Mouse (Mus musculus) midbrain, embryonic 11.5 days (tissue): ENCODE measurements around the gene Hyal1. TPM values are rescaled to one million over a fixed set of nuclear protein-coding genes. Genes with fewer than 3 reads are reported as not detected.

Experiments used
- ATAC-seq: fragments of 200-750 bp; cut with Nextera tagmentation; 2 replicates; pipeline ENCODE4 v1.8.0; 2017; ENCODE audit warnings: moderate TSS enrichment, moderate library complexity; ENCODE audit not compliant: low FRiP score
- DNase-seq: peaks from one replicate; pipeline ENCODE4 v3.0.0; 2015; ENCODE audit warnings: low spot score; ENCODE audit errors: missing footprints
- H3K27ac ChIP-seq: fragments of 300-500 bp; sonication (generic); 2 replicates; pipeline ENCODE4 v1.5.1; 2014; ENCODE audit warnings: low read depth, low read length
- H3K27me3 ChIP-seq: fragments of 300-500 bp; sonication (generic); 2 replicates; pipeline ENCODE4 v1.6.1; 2014; ENCODE audit warnings: mild to moderate bottlenecking, low read length, moderate library complexity, mixed read lengths; ENCODE audit not compliant: control insufficient read depth, insufficient read depth
- H3K36me3 ChIP-seq: fragments of 300-500 bp; sonication (generic); 2 replicates; pipeline ENCODE4 v1.6.1; 2014; ENCODE audit warnings: mild to moderate bottlenecking, low read length, moderate library complexity, mixed read lengths; ENCODE audit not compliant: control insufficient read depth, insufficient read depth
- H3K4me1 ChIP-seq: fragments of 300-500 bp; sonication (generic); 2 replicates; pipeline ENCODE4 v1.6.1; 2014; ENCODE audit warnings: low read length; ENCODE audit not compliant: control insufficient read depth, insufficient read depth
- H3K4me2 ChIP-seq: fragments of 300-500 bp; sonication (generic); 2 replicates; pipeline ENCODE4 v1.6.1; 2014; ENCODE audit warnings: mild to moderate bottlenecking, moderate library complexity
- H3K4me3 ChIP-seq: fragments of 300-500 bp; sonication (generic); 2 replicates; pipeline ENCODE4 v1.5.1; 2014; ENCODE audit warnings: low read depth, low read length
- H3K9ac ChIP-seq: fragments of 300-500 bp; sonication (generic); 2 replicates; pipeline ENCODE4 v1.6.1; 2014; ENCODE audit warnings: low read length
- H3K9me3 ChIP-seq: fragments of 300-500 bp; sonication (generic); 2 replicates; pipeline ENCODE4 v1.6.1; 2016; ENCODE audit warnings: low read length; ENCODE audit not compliant: control insufficient read depth
- WGBS: fragments of 180-500 bp; shearing (Covaris S2); extraction: QIAGEN DNeasy Blood & Tissue Kit; methylation state at CpG from one replicate; pipeline ENCODE4 v1.1.7; 2014; 5-methylcytosine and 5-hydroxymethylcytosine counted together
- polyA plus RNA-seq: library from polyadenylated mRNA; unstranded; fragments of >200 nt; fragmentation: Nextera tagmentation; extraction: Ambion mirVana; gene quantifications from 2 replicates; pipeline ENCODE4 v1.2.1, GENCODE M21; 2014

Gene Hyal1
- polyA plus RNA-seq, 1 experiment from 2014 or later: 4.8 TPM

DNA sequence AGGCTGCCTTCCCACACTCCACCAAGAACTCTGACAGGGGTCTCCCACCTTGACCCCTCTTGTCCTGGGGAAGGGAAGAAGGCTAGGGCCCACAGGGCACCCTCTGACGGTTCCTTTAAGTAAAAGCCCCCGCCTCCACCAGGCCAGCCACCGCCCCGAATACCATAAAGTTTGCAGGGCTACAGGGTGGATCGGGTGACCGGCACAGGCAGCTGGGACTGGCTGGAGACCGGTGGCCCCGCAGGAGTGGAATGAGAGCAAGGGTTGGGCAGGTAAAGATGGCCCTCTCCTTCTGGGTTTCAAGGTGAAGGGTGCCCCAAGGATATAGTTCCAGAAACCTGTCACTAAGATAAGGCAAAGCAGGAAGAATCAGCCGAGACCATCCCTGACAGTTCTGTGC is 29.9 kb downstream of the Hyal1 start:
- H3K36me3 ChIP-seq: no peaks in the 10 kb centered on the region
- no peaks in the 10 kb centered on the region for H3K9me3 ChIP-seq
- no peaks in the 10 kb centered on the region for H3K27me3 ChIP-seq
- H3K4me2 ChIP-seq: no peak overlapping the region
- no peak overlapping the region for H3K27ac ChIP-seq
- peaks cover 43% of the 10 kb centered on the region for H3K4me1 ChIP-seq
- H3K4me3 ChIP-seq: no peak overlapping the region
- no peak for DNase-seq
- H3K9ac ChIP-seq: 0 out of 2 replicates have a peak overlapping the region, but pooled peaks have one; percentile 18
- WGBS: 16% methylated on average over 9 of the region's 9 CpGs
- ATAC-seq: no peak

DNA sequence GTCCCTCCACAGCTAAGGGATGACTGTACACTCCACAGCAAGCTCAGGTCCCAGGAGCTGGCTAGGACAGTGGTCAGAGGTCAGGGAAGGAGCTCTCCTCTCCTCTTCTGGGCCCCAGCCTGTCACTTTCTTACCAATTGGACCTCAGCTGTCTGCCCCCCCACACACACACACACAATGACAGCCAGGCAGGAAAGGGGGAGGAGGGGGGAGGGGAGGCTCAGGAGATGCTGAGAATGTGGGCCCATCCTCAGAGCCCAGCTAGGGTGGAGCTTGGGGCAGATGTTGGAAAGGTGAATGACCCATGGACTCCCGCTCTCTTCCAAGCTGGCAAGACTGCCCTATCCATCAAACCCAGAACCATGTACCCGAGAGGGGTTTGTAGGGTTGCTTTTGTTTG is 30.3 kb downstream of the Hyal1 start:
- Histone ChIP-seq H3K9me3 (no peaks in the 10 kb centered on the region), H3K27ac (no peak overlapping the region), H3K4me1 (peaks cover 46% of the 10 kb centered on the region), H3K36me3 (no peaks in the 10 kb centered on the region), H3K4me2 (no peak overlapping the region), H3K4me3 (no peak overlapping the region), H3K27me3 (no peaks in the 10 kb centered on the region), H3K9ac (0 out of 2 replicates have a peak overlapping the region, but pooled peaks have one; percentile 18)
- DNase-seq (no peak), ATAC-seq (no peak)
- WGBS: 71% methylated on average over 2 of the region's 2 CpGs

DNA sequence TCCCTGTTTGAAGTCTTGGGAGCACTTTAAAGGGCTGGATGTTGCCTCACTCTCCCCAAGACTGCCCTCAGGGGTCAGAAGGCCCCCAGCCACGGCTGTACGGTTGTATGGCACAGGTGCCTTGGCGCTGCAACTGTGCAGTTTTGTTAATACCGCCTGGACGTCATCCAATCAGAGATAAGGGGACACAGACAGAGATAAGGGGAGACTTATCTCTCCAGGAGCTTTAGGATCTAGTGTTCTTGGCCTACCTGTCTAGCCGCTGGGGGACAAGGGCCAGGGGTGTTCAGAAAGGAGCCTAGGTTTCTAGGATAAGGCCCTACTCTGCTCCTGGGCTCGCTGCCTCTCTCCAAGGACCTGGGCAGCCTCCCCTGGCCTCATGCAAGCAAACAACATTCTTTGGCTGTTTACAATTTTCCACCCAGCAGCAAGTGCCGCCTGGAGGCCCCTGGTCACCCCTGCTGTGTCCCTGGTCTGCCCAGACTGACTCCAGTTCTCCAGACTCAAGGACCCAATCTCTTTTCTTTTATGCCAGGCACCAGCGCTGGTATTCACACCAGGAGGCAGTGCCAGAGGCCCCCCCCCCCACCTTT is 31.0 kb downstream of the Hyal1 start:
- no peak for DNase-seq
- ATAC-seq: no peak
- H3K9ac ChIP-seq: no peak overlapping the region
- H3K27ac ChIP-seq: no peak overlapping the region
- no peak overlapping the region for H3K4me3 ChIP-seq
- peaks cover 46% of the 10 kb centered on the region for H3K4me1 ChIP-seq
- no peaks in the 10 kb centered on the region for H3K36me3 ChIP-seq
- H3K27me3 ChIP-seq: no peaks in the 10 kb centered on the region
- H3K9me3 ChIP-seq: no peaks in the 10 kb centered on the region
- H3K4me2 ChIP-seq: no peak overlapping the region
- 66% methylated on average over 9 of the region's 9 CpGs for WGBS

- H3K4me2 ChIP-seq: no peak within 1 kb of the TSS
- H3K4me1 ChIP-seq: peaks cover 50% of the 10 kb centered on the region
- H3K36me3 ChIP-seq: no peaks in the 10 kb centered on the region
- 46% methylated on average over 11 of the region's 12 CpGs for WGBS
- no peaks in the 10 kb centered on the region for H3K27me3 ChIP-seq
- DNase-seq (no peak), ATAC-seq (no peak)
- peak within 1 kb of the TSS; percentile 31; the same call in 1 of the 2 replicates for H3K9ac ChIP-seq
- H3K9me3 ChIP-seq: no peaks in the 10 kb centered on the region
- H3K4me3 ChIP-seq: no peak within 1 kb of the TSS
- H3K27ac ChIP-seq: no peak within 1 kb of the TSS
These were observed 32.2 kb downstream of the Hyal1 start, which contains the start of gene Sema3b for GRCm38 (mm10) chr9:107608741-107609432. Gene Sema3b (minus strand): TSS chr9:107609229.

- ATAC-seq (no peak), DNase-seq (no peak)
- Histone ChIP-seq H3K4me1 (peaks cover 47% of the 10 kb centered on the region), H3K4me3 (no peak overlapping the region), H3K9ac (peak overlapping the region; percentile 31; the same call in 1 of the 2 replicates), H3K27ac (no peak overlapping the region), H3K36me3 (peaks cover 4% of the 10 kb centered on the region; the same call in 1 of the 2 replicates), H3K27me3 (no peaks in the 10 kb centered on the region), H3K9me3 (no peaks in the 10 kb centered on the region), H3K4me2 (no peak overlapping the region)
- 72% methylated on average over 4 of the region's 4 CpGs for WGBS
These were observed 32.7 kb downstream of the Hyal1 start for GRCm38 (mm10) chr9:107609433-107609830.

GRCm38 (mm10) chr9:107611456-107612190 is 34.9 kb downstream of the Hyal1 start:
- 75% methylated on average over 6 of the region's 6 CpGs for WGBS
- ATAC-seq: no peak
- H3K4me3 ChIP-seq: no peak overlapping the region

DNA sequence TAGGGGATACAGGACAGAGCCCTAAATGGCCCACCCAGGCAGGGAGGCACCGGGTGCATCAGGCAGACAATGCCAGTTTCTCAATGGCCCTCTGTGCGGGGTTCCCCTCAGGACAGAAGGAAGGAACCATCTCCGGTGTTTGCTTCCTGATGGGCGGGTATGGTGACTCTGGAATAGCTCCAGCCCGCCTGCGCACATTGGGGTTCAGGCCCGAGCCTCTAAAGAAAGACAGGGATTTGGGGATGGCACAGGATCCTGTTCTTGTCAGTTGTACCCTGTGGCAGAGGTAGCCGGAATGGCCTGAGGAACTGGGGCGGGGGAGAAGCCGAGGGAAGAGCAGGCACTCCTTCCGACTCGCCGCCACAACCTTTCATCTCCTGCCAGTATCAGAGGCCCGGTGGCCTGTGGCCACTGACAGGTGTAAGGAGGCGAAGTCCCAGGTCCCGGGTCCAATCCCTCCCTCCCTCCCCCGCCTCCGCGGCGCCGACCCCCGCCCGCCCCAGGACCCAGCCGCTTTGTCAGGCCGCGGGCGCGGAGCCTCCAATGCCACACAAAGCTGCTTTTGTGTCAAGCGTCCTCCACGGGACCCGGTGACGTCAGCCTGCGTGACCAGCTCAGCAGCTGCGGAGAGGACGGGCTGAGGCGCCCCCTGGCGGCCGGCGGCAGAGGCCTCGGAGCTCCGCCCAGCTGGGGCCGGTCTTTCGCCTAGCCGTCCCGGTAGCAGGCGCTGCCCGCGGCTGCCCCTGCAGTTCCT is 35.6 kb downstream of the Hyal1 start:
- Histone ChIP-seq H3K4me3 (peak overlapping the region; percentile 25), H3K4me1 (peaks cover 41% of the 10 kb centered on the region), H3K27ac (peak overlapping the region; percentile 86), H3K4me2 (peak overlapping the region; percentile 43), H3K27me3 (no peaks in the 10 kb centered on the region), H3K36me3 (peaks cover 30% of the 10 kb centered on the region), H3K9me3 (no peaks in the 10 kb centered on the region), H3K9ac (peak overlapping the region; percentile 72)
- ATAC-seq (peak; percentile 95), DNase-seq (peak; percentile 100)
- WGBS: 4% methylated on average over 42 of the region's 48 CpGs

More at GRCm38 (mm10) chr9:107611456-107612190, 34.9 kb downstream of the Hyal1 start:
- peaks cover 47% of the 10 kb centered on the region for H3K4me1 ChIP-seq
- H3K36me3 ChIP-seq: peaks cover 25% of the 10 kb centered on the region
- no peak for DNase-seq
- no peaks in the 10 kb centered on the region for H3K9me3 ChIP-seq
- H3K27me3 ChIP-seq: no peaks in the 10 kb centered on the region
- H3K9ac ChIP-seq: peak overlapping the region; percentile 72
- H3K4me2 ChIP-seq: peak overlapping the region; percentile 43
- H3K27ac ChIP-seq: peak overlapping the region; percentile 86

- 12% methylated on average over 12 of the region's 12 CpGs for WGBS
- H3K36me3 ChIP-seq: peaks cover 34% of the 10 kb centered on the region
- peak overlapping the region; percentile 77 for H3K27ac ChIP-seq
- H3K4me3 ChIP-seq: no peak overlapping the region
- H3K27me3 ChIP-seq: no peaks in the 10 kb centered on the region
- DNase-seq (no peak), ATAC-seq (peak; percentile 15)
- no peaks in the 10 kb centered on the region for H3K9me3 ChIP-seq
- peak overlapping the region; percentile 22 for H3K9ac ChIP-seq
- peaks cover 41% of the 10 kb centered on the region for H3K4me1 ChIP-seq
- H3K4me2 ChIP-seq: peak overlapping the region; percentile 16; the same call in 1 of the 2 replicates
These were observed 36.3 kb downstream of the Hyal1 start for GRCm38 (mm10) chr9:107612945-107613569.
